Mouse (Mus musculus): ENCODE results near the gene Vmn1r185. TPM values are rescaled to one million over a fixed set of nuclear protein-coding genes. Genes with fewer than 3 reads are reported as not detected.
"Not testable (repeated sequence)": the region's sequence is repeated elsewhere in the genome, so short reads cannot be mapped to it uniquely, and the experiment has no call there.

Vmn1r185 gene
- not detected for total RNA-seq (2021)
- long read RNA-seq, experiment 1: 0 reads
- long read RNA-seq, experiment 2: 0 reads

DNA sequence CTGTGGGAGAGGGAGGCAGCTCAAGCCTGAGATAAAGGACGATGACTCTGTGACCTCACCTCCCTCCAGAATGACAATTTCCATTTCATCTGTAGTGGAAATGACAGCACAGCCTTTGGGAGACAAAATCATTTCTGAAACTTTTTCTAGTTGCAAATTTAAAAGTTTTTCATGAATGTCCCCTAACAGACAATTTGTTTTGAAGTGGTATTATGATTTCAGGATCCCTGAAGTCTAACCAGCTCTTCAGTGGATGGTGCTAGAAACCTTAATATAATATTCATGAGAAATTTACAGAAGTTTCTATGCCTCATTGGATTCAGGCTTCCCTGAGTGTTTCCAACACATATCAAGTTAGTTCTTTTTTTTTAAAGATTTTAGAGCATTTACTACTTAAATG, at the start of gene Vmn1r185:
TSS of gene Vmn1r185 (minus strand) at position 101 of the 400 bp plus-strand sequence.
- DNase-seq: not testable (repeated sequence)

DNA sequence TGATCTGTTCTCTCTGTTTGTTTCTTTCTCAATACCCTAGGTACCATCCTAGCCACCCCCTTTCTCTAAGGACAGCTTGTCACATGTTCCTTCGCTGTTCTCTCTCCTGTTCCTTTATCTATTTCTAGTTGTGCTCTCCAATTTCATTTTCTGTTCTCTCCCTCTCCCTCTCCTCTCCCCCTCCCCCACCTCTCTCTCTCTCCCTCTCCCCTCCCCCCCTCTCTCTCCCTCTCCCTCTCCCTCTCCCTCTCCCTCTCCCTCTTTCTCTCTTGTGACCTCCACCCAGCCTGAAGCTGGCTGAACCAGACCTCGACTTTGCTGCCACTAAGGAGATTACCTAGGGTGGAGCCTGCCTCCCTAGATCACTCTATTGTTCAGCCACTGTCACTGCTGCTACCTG, 49.2 kb upstream of the Vmn1r185 start:
- DNase-seq: not testable (repeated sequence)

DNA sequence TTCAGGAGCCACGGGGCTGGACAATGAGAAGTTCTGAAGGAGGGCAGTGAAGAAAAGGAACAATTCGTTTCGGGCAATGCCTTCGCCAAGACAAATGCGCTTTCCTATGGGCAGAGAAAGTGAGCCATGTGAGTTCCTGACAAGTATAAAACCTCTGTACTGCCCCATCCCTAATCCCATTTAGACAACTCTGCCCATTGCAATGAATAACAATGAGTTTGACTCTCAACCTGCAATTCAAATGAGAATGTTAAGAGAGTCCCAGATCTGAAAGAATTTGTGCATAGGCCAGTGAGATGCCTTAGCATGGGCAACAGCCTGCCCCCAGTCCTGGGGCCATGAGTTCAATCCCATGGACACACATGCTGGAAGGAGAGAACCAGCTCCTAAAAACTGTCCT, 47.7 kb upstream of the Vmn1r185 start:
- DNase-seq: no peak

DNA sequence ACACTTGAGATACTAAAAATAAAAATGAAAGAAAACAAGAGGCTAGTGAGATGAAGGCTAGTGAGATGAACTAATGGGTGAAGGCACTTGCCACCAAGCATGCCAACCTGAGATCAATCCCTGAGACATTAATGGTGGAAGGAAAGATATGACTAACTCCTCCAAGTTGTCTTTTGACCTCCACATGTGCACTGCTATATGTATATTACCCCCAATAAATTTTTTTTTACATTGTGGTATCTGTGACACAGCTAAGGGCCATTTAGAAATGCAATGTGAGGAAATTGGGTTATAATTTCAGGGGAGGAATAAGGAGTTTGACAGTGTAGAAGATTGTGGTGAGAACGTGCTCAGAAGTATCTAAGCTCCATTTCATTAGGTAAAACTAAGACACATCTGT, 28.5 kb downstream of the Vmn1r185 start:
- no peak for DNase-seq

DNA sequence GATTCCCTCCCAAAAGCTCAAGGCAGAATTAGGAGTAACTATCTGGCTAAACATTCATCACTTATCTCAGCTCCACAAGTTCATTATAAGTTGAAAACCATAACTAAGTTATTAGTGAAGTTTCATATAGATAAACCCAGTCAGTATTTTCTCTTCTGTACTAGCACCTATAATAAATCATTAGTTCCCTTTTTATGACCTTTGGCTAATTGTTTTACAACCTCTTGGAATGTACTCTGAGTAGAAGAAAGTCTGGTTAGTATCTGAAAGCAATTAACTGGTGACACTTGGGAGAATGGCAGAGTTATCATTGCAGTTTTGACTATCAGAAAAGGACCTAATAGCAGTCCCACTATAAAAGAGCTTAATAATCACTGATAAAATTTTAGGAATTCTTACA, 29.2 kb downstream of the Vmn1r185 start:
- no peak for DNase-seq

Other genes starting within 250 kb of the Vmn1r185 start
- gene Nlrp9c, start 214.8 kb downstream of the Vmn1r185 start, total RNA-seq (2021): not detected
- not detected for gene Nlrp4a, start 183.4 kb downstream of the Vmn1r185 start, total RNA-seq (2021)
- gene Nlrp9a, start 83.4 kb downstream of the Vmn1r185 start, total RNA-seq (2021): not detected
- gene Cyp2b23, start 68.0 kb upstream of the Vmn1r185 start, total RNA-seq (2021): not detected
- not detected for gene Cyp2b19, start 138.7 kb upstream of the Vmn1r185 start, total RNA-seq (2021)
- gene Cyp2g1, start 190.4 kb upstream of the Vmn1r185 start, total RNA-seq (2021): not detected
- gene Cyp2a5, start 216.8 kb upstream of the Vmn1r185 start, total RNA-seq (2021): not detected

Measured in gastrocnemius, postnatal 10 days (tissue).